Mouse (Mus musculus) liver, embryonic 13.5 days (tissue): Measurements from ENCODE around the gene Nexmif. TPM values are rescaled to one million over a fixed set of nuclear protein-coding genes. Genes with fewer than 3 reads are reported as not detected.
A peak's percentile ranks its signal among the peaks of the same experiment; 100 is the strongest.
"Not testable (repeated sequence)": the region's sequence is repeated elsewhere in the genome, so short reads cannot be mapped to it uniquely, and the experiment has no call there.

Experiments used
- ATAC-seq: fragments of 200-750 bp; cut with Nextera tagmentation; 2 replicates; pipeline ENCODE4 v1.8.0; 2017; ENCODE audit warnings: low read depth, mild to moderate bottlenecking, moderate number of reproducible peaks, moderate library complexity
- DNase-seq: peaks from one replicate; pipeline ENCODE4 v3.0.0; 2022
- H3K27ac ChIP-seq: fragments of 300-500 bp; sonication (generic); 2 replicates; pipeline ENCODE4 v1.5.1; 2015; ENCODE audit warnings: moderate library complexity, mild to moderate bottlenecking, inconsistent platforms
- H3K27me3 ChIP-seq: fragments of 300-500 bp; sonication (generic); 2 replicates; pipeline ENCODE4 v1.6.1; 2015; ENCODE audit warnings: mild to moderate bottlenecking, inconsistent platforms
- H3K36me3 ChIP-seq: fragments of 300-500 bp; sonication (generic); 2 replicates; pipeline ENCODE4 v1.6.1; 2015; ENCODE audit warnings: mild to moderate bottlenecking, inconsistent platforms
- H3K4me1 ChIP-seq: fragments of 300-500 bp; sonication (generic); replicated peaks from 2 replicates; pipeline ENCODE4 v1.6.1; 2015; ENCODE audit warnings: inconsistent platforms
- H3K4me2 ChIP-seq: fragments of 300-500 bp; sonication (generic); 2 replicates; pipeline ENCODE4 v1.6.1; 2015; ENCODE audit warnings: inconsistent platforms, mild to moderate bottlenecking, moderate library complexity
- H3K4me3 ChIP-seq: fragments of 300-500 bp; sonication (generic); replicated peaks from 2 replicates; pipeline ENCODE4 v1.5.1; 2015; ENCODE audit warnings: mild to moderate bottlenecking, inconsistent platforms
- H3K9ac ChIP-seq: fragments of 300-500 bp; sonication (generic); 2 replicates; pipeline ENCODE4 v1.6.1; 2015; ENCODE audit warnings: mild to moderate bottlenecking, inconsistent platforms
- H3K9me3 ChIP-seq: fragments of 300-500 bp; sonication (generic); replicated peaks from 2 replicates; pipeline ENCODE4 v1.6.1; 2016; ENCODE audit warnings: inconsistent platforms
- WGBS: fragments of 180-500 bp; shearing (Covaris S2); methylation state at CpG from one replicate; pipeline ENCODE4 v1.1.7; 2015; ENCODE audit not compliant: insufficient replicate concordance; 5-methylcytosine and 5-hydroxymethylcytosine counted together
- polyA plus RNA-seq: library from polyadenylated mRNA; unstranded; fragments of >200 nt; fragmentation: Nextera tagmentation; extraction: Ambion mirVana; gene quantifications from 2 replicates; pipeline ENCODE4 v1.2.1, GENCODE M21; 2015

Nexmif gene
- 0.02 and 0.03 TPM in 2 replicates for polyA plus RNA-seq

DNA sequence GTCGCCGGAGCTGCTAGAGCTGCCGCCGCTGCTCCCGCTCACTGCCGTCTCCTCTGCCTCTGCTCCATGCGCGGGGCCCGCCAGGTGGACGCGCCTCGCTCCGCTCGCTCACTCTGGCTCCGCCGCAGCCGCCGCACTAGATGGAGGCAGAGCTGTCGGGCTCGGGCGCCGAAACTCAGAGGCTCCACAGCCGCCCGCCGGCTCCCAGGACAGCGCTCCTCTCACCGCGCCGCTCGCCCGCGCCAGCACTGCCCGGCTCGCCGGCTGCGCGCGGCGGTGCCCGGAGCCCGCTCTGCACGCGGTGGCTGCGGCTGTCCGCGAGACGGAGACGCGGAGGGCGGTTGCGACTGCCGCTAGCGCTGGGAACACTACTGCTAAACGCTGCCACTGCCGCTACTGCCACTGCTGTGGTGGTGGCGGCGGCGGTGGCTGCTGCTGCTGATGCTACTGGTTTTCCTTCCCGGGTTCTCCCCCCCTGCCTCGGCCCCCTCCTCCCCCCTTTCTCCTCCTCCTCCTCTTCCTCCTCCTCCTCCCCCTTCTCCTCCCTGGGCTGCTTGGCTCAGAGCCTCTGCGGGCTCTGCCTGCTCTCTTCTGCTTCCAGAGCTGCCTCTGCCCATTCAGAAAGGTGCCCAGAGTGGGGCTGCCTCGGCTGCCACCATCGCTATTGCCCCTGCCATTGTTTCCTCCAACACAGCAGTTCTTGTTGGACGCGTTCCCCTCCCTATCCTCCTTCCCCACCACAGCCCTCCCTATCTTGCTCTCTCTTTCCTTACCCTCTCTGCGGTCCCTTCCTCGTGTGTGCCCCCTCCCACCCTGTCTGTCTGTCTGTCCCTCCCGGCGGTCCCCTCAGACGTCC lies at the start of gene Nexmif:
Nexmif (minus strand) TSS at position 450 of the 856 bp plus-strand sequence.
- WGBS, result 20% methylated on average over 58 of the region's 70 CpGs
- Histone ChIP-seq H3K9ac (no peak within 1 kb of the TSS), H3K27ac (no peak within 1 kb of the TSS), H3K4me1 (no peaks in the 10 kb centered on the region), H3K27me3 (peaks cover 74% of the 10 kb centered on the region), H3K4me3 (peak within 1 kb of the TSS; percentile 49), H3K4me2 (peak within 1 kb of the TSS; percentile 63), H3K36me3 (no peaks in the 10 kb centered on the region), H3K9me3 (no peaks in the 10 kb centered on the region)
- DNase-seq (no peak), ATAC-seq (no peak)

DNA sequence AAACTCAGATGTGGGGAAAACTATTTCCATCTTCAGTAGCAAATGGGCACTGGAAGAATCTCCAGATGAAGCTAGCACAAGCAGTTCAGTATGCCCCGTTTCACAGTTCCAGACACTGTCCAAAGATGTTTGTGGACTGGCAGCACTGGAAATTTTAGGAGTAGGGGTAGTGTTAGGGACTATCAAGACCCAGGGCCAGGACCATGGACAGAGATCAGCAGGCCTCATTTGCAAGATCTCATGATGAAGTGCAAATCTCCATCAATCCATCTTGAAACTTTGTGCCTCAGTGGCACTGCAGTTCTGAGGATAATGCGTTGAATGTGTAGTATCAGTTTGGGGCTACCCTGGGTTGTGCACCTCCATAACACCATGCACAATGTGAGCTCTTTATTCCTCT lies 7.7 kb upstream of the Nexmif start:
- WGBS, result 32% methylated on average over 2 of the region's 2 CpGs
- no peak overlapping the region for H3K27ac ChIP-seq
- ATAC-seq, result no peak
- no peak overlapping the region for H3K4me2 ChIP-seq
- peaks cover 8% of the 10 kb centered on the region; the same call in 1 of the 2 replicates for H3K27me3 ChIP-seq
- H3K4me3 ChIP-seq, result no peak overlapping the region
- H3K4me1 ChIP-seq, result no peaks in the 10 kb centered on the region
- no peak for DNase-seq
- no peaks in the 10 kb centered on the region for H3K36me3 ChIP-seq
- no peaks in the 10 kb centered on the region for H3K9me3 ChIP-seq
- H3K9ac ChIP-seq, result no peak overlapping the region

GRCm38 (mm10) chrX:104201592-104202139 lies 681 bp upstream of the Nexmif start:
- H3K27ac ChIP-seq, result no peak overlapping the region
- WGBS, result 19% methylated on average over 21 of the region's 21 CpGs

DNA sequence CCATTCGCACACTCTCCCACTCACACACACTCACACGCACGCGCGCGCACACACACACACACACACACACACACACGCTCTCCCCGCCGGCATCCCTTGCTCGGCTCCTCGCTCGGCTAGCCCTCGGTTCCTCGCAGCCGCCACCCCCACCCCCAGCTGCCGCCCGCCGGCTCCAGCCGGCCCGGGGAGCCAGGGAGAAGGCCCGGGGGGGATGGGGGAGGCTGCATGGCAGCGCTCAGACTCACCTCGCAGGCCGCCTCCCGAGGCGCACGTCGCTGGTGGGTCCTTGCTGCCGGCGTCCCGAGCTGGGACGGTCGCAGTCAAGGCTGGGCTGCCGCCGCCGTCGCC lies 623 bp downstream of the Nexmif start:
- no peaks in the 10 kb centered on the region for H3K4me1 ChIP-seq
- H3K27ac ChIP-seq, result no peak overlapping the region
- peak overlapping the region; percentile 49 for H3K4me3 ChIP-seq
- peak overlapping the region; percentile 63 for H3K4me2 ChIP-seq
- ATAC-seq, result no peak
- no peaks in the 10 kb centered on the region for H3K36me3 ChIP-seq
- no peaks in the 10 kb centered on the region for H3K9me3 ChIP-seq
- DNase-seq, result no peak
- no peak overlapping the region for H3K9ac ChIP-seq
- H3K27me3 ChIP-seq, result peaks cover 77% of the 10 kb centered on the region
- 14% methylated on average over 11 of the region's 37 CpGs for WGBS

More at GRCm38 (mm10) chrX:104201592-104202139, 681 bp upstream of the Nexmif start:
- ATAC-seq, result no peak
- Histone ChIP-seq H3K36me3 (no peaks in the 10 kb centered on the region), H3K27me3 (peaks cover 67% of the 10 kb centered on the region), H3K4me1 (no peaks in the 10 kb centered on the region), H3K9me3 (no peaks in the 10 kb centered on the region), H3K4me3 (peak overlapping the region; percentile 49; the same call in 1 of the 2 replicates), H3K9ac (no peak overlapping the region), H3K4me2 (peak overlapping the region; percentile 63)
- DNase-seq, result no peak

GRCm38 (mm10) chrX:104199611-104200387 lies 1.2 kb downstream of the Nexmif start:
- 25% methylated on average over 74 of the region's 100 CpGs for WGBS
- Histone ChIP-seq H3K9ac (no peak overlapping the region), H3K9me3 (no peaks in the 10 kb centered on the region), H3K27me3 (peaks cover 77% of the 10 kb centered on the region), H3K27ac (no peak overlapping the region), H3K4me1 (no peaks in the 10 kb centered on the region), H3K4me2 (peak overlapping the region; percentile 63), H3K36me3 (no peaks in the 10 kb centered on the region), H3K4me3 (peak overlapping the region; percentile 49)
- ATAC-seq (no peak), DNase-seq (no peak)

GRCm38 (mm10) chrX:104199070-104199469 lies 1.9 kb downstream of the Nexmif start:
- no peak for ATAC-seq
- H3K4me3 ChIP-seq, result no peak overlapping the region
- no peak overlapping the region for H3K9ac ChIP-seq
- 52% methylated on average over 5 of the region's 5 CpGs for WGBS
- H3K27ac ChIP-seq, result no peak overlapping the region
- no peak overlapping the region for H3K4me2 ChIP-seq
- peaks cover 81% of the 10 kb centered on the region for H3K27me3 ChIP-seq
- no peak for DNase-seq
- H3K9me3 ChIP-seq, result no peaks in the 10 kb centered on the region
- no peaks in the 10 kb centered on the region for H3K4me1 ChIP-seq
- no peaks in the 10 kb centered on the region for H3K36me3 ChIP-seq

- H3K27me3 ChIP-seq, result peaks cover 59% of the 10 kb centered on the region
- DNase-seq (no peak), ATAC-seq (no peak)
- WGBS, result 54% methylated on average over 5 of the region's 5 CpGs
- H3K27ac ChIP-seq, result no peak overlapping the region
- no peak overlapping the region for H3K9ac ChIP-seq
- no peaks in the 10 kb centered on the region for H3K4me1 ChIP-seq
- no peak overlapping the region for H3K4me2 ChIP-seq
- H3K4me3 ChIP-seq, result no peak overlapping the region
- no peaks in the 10 kb centered on the region for H3K36me3 ChIP-seq
- no peaks in the 10 kb centered on the region for H3K9me3 ChIP-seq
These were observed 4.4 kb downstream of the Nexmif start for GRCm38 (mm10) chrX:104196561-104196960.

DNA sequence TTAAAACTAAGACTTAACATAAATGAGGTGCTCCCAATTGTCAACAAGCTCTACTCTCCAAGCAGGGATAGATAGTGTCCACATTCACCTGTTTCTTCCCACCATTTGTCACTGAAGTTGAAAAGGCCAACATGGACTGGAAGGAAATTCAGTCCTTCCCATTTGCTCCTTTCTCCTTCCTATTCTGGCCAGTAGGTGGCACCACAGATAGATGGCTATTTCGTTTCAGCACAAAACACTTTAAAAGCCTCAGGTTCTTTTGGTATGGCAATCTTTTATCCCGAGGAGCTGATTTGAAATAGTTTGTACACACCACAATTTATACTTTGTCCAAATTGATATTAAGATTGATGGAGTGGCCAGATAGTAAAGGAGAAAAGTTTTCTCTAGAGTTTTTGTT lies 21.7 kb downstream of the Nexmif start:
- no peak overlapping the region for H3K4me2 ChIP-seq
- H3K27ac ChIP-seq, result no peak overlapping the region
- no peak overlapping the region for H3K4me3 ChIP-seq
- WGBS, result 4% methylated on average over 2 of the region's 2 CpGs
- no peak overlapping the region for H3K9ac ChIP-seq
- H3K27me3 ChIP-seq, result no peaks in the 10 kb centered on the region
- no peak for ATAC-seq
- no peaks in the 10 kb centered on the region for H3K4me1 ChIP-seq
- H3K36me3 ChIP-seq, result no peaks in the 10 kb centered on the region
- DNase-seq, result no peak
- no peaks in the 10 kb centered on the region for H3K9me3 ChIP-seq

DNA sequence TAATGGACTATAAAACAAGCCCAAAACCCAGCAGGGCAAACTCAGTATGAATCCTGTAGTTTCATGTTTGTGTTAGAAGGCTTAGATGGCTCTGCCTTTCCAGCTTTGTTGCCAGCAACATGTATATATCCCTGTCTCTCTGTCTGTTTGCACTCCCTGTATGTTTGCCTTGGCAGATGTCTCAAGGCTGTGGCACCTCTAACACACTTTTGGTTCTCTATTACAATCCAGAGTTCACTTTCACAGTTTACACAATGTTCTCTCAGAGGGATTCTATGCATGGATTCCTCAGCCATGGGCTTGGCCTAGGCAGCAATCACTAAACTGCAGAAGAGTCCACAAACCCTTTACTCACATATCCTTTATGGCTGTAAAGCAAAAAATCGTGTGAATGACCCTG lies 50.9 kb downstream of the Nexmif start:
- 17% methylated on average over 1 of the region's 1 CpGs for WGBS
- no peaks in the 10 kb centered on the region for H3K4me1 ChIP-seq
- no peaks in the 10 kb centered on the region for H3K9me3 ChIP-seq
- H3K36me3 ChIP-seq, result no peaks in the 10 kb centered on the region
- H3K4me3 ChIP-seq, result no peak overlapping the region
- ATAC-seq, result no peak
- no peak for DNase-seq
- H3K9ac ChIP-seq, result no peak overlapping the region
- no peak overlapping the region for H3K27ac ChIP-seq
- no peaks in the 10 kb centered on the region for H3K27me3 ChIP-seq
- no peak overlapping the region for H3K4me2 ChIP-seq

DNA sequence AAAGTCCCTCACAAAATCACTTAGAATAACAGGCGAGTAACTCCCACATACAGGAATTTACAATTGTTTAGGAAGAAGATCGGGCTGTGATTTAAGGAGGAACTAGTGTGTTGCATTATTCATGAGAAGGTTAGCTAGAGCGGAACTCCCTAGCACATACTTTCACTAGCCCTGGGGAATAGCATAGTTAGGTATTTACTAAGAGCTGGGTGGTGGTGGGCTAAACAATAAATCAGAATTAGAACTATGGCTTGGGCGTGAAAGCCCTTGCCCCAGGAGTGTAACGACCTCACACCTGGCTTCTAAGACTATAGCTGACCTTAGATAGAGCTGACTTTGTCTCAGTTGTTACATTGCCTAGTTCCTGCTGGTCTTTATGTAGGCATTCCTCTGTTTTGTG lies 85.7 kb downstream of the Nexmif start:
- H3K4me3 ChIP-seq, H3K9me3 ChIP-seq, H3K27ac ChIP-seq, H3K27me3 ChIP-seq, H3K4me1 ChIP-seq, H3K36me3 ChIP-seq, H3K9ac ChIP-seq, DNase-seq, H3K4me2 ChIP-seq, ATAC-seq: not testable (repeated sequence)
- WGBS, result 58% methylated on average over 5 of the region's 5 CpGs

DNA sequence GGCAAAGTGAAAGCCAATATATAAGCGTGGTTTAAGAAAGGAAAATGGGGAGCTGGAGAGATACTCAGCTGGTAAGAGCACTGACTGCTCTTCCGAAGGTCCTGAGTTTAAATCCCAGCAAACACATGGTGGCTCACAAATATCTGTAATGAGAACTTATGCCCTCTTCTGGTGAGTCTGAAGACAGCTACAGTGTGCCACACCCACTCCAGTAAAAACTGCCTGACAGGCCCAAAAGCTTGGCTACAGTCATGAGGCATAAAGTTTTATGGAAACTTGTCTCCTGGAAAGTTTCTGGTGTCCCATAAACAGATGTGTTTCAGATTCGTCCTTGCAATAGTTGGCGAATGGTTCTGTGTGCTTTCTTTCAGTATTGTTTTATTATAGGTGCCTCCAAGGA lies 86.4 kb downstream of the Nexmif start:
- no peak overlapping the region for H3K4me3 ChIP-seq
- H3K9ac ChIP-seq, result no peak overlapping the region
- no peaks in the 10 kb centered on the region for H3K9me3 ChIP-seq
- DNase-seq (no peak), ATAC-seq (no peak)
- H3K4me1 ChIP-seq, result no peaks in the 10 kb centered on the region
- 49% methylated on average over 4 of the region's 4 CpGs for WGBS
- H3K27me3 ChIP-seq, result no peaks in the 10 kb centered on the region
- no peak overlapping the region for H3K27ac ChIP-seq
- no peaks in the 10 kb centered on the region for H3K36me3 ChIP-seq
- H3K4me2 ChIP-seq, result no peak overlapping the region
